Mouse (Mus musculus): Measurements from ENCODE around the gene Creb1. TPM values are rescaled to one million over a fixed set of nuclear protein-coding genes. Genes with fewer than 3 reads are reported as not detected.
"Not testable (repeated sequence)": the region's sequence is repeated elsewhere in the genome, so short reads cannot be mapped to it uniquely, and the experiment has no call there.

Creb1 gene
- total RNA-seq, 1 experiment from 2014 or later: 89.6 TPM

GRCm38 (mm10) chr1:64533471-64534443 lies 1.3 kb downstream of the Creb1 start:
- no peak for ATAC-seq (replicated peaks; ENCODE audit: insufficient number of reproducible peaks, low FRiP score, low TSS enrichment, poor library complexity, severe bottlenecking)

GRCm38 (mm10) chr1:64538837-64539367 lies 6.5 kb downstream of the Creb1 start:
- ATAC-seq (replicated peaks; ENCODE audit: insufficient number of reproducible peaks, low FRiP score, low TSS enrichment, poor library complexity, severe bottlenecking): no peak

GRCm38 (mm10) chr1:64543750-64544149 lies 11.3 kb downstream of the Creb1 start:
- ATAC-seq (replicated peaks; ENCODE audit: insufficient number of reproducible peaks, low FRiP score, low TSS enrichment, poor library complexity, severe bottlenecking): no peak

- ATAC-seq (replicated peaks; ENCODE audit: insufficient number of reproducible peaks, low FRiP score, low TSS enrichment, poor library complexity, severe bottlenecking): no peak
Observed at GRCm38 (mm10) chr1:64546070-64546469, 13.6 kb downstream of the Creb1 start.

- no peak for ATAC-seq (replicated peaks; ENCODE audit: insufficient number of reproducible peaks, low FRiP score, low TSS enrichment, poor library complexity, severe bottlenecking)
Observed at GRCm38 (mm10) chr1:64549380-64549779, 16.9 kb downstream of the Creb1 start.

- no peak for ATAC-seq (replicated peaks; ENCODE audit: insufficient number of reproducible peaks, low FRiP score, low TSS enrichment, poor library complexity, severe bottlenecking)
Observed at GRCm38 (mm10) chr1:64551908-64552307, 19.5 kb downstream of the Creb1 start.

- ATAC-seq (replicated peaks; ENCODE audit: insufficient number of reproducible peaks, low FRiP score, low TSS enrichment, poor library complexity, severe bottlenecking): no peak
Observed at GRCm38 (mm10) chr1:64560105-64560504, 27.7 kb downstream of the Creb1 start.

- no peak for ATAC-seq (replicated peaks; ENCODE audit: insufficient number of reproducible peaks, low FRiP score, low TSS enrichment, poor library complexity, severe bottlenecking)
Observed at GRCm38 (mm10) chr1:64568206-64568605, 35.8 kb downstream of the Creb1 start.

GRCm38 (mm10) chr1:64576022-64576421 lies 43.6 kb downstream of the Creb1 start:
- no peak for ATAC-seq (replicated peaks; ENCODE audit: insufficient number of reproducible peaks, low FRiP score, low TSS enrichment, poor library complexity, severe bottlenecking)

- ATAC-seq (replicated peaks; ENCODE audit: insufficient number of reproducible peaks, low FRiP score, low TSS enrichment, poor library complexity, severe bottlenecking): no peak
Observed at GRCm38 (mm10) chr1:64576732-64577131, 44.3 kb downstream of the Creb1 start.

GRCm38 (mm10) chr1:64577911-64578310 lies 45.5 kb downstream of the Creb1 start:
- ATAC-seq (replicated peaks; ENCODE audit: insufficient number of reproducible peaks, low FRiP score, low TSS enrichment, poor library complexity, severe bottlenecking): not testable (repeated sequence)

GRCm38 (mm10) chr1:64578801-64579200 lies 46.4 kb downstream of the Creb1 start:
- no peak for ATAC-seq (replicated peaks; ENCODE audit: insufficient number of reproducible peaks, low FRiP score, low TSS enrichment, poor library complexity, severe bottlenecking)

GRCm38 (mm10) chr1:64598926-64599325 lies 66.5 kb downstream of the Creb1 start:
- ATAC-seq (replicated peaks; ENCODE audit: insufficient number of reproducible peaks, low FRiP score, low TSS enrichment, poor library complexity, severe bottlenecking): no peak

GRCm38 (mm10) chr1:64600413-64601077 lies 68.1 kb downstream of the Creb1 start:
- no peak for ATAC-seq (replicated peaks; ENCODE audit: insufficient number of reproducible peaks, low FRiP score, low TSS enrichment, poor library complexity, severe bottlenecking)

- no peak for ATAC-seq (replicated peaks; ENCODE audit: insufficient number of reproducible peaks, low FRiP score, low TSS enrichment, poor library complexity, severe bottlenecking)
Observed at GRCm38 (mm10) chr1:64601242-64601842, 68.9 kb downstream of the Creb1 start.

- ATAC-seq (replicated peaks; ENCODE audit: insufficient number of reproducible peaks, low FRiP score, low TSS enrichment, poor library complexity, severe bottlenecking): no peak
Observed at GRCm38 (mm10) chr1:64603381-64603780, 70.9 kb downstream of the Creb1 start.

- no peak for ATAC-seq (replicated peaks; ENCODE audit: insufficient number of reproducible peaks, low FRiP score, low TSS enrichment, poor library complexity, severe bottlenecking)
Observed at GRCm38 (mm10) chr1:64609145-64609544, 76.7 kb downstream of the Creb1 start.

GRCm38 (mm10) chr1:64609976-64610375 lies 77.5 kb downstream of the Creb1 start:
- no peak for ATAC-seq (replicated peaks; ENCODE audit: insufficient number of reproducible peaks, low FRiP score, low TSS enrichment, poor library complexity, severe bottlenecking)

GRCm38 (mm10) chr1:64614311-64614710 lies 81.9 kb downstream of the Creb1 start:
- ATAC-seq (replicated peaks; ENCODE audit: insufficient number of reproducible peaks, low FRiP score, low TSS enrichment, poor library complexity, severe bottlenecking): no peak

Measured in monocyte, adult 5-6 weeks (primary cell).